Mouse (Mus musculus) embryo, embryonic 9.5 days (tissue): ENCODE measurements around the gene Gatb.
"Not testable (repeated sequence)": the region's sequence is repeated elsewhere in the genome, so short reads cannot be mapped to it uniquely, and the experiment has no call there.

Experiments used
- DNase-seq: peaks from one replicate; pipeline ENCODE4 v3.0.0-alpha.2; 2017; ENCODE audit errors: extremely low spot score

Gene Gatb

GRCm38 (mm10) chr3:85573864-85574830 lies at the start of gene Gatb:
Gene Gatb (plus strand): TSS chr3:85574119.
- DNase-seq, result peak; percentile 93

GRCm38 (mm10) chr3:85530601-85531161 lies 43.2 kb upstream of the Gatb start:
- DNase-seq, result no peak

- DNase-seq, result no peak
These were observed 41.5 kb upstream of the Gatb start for GRCm38 (mm10) chr3:85532376-85532775.

DNA sequence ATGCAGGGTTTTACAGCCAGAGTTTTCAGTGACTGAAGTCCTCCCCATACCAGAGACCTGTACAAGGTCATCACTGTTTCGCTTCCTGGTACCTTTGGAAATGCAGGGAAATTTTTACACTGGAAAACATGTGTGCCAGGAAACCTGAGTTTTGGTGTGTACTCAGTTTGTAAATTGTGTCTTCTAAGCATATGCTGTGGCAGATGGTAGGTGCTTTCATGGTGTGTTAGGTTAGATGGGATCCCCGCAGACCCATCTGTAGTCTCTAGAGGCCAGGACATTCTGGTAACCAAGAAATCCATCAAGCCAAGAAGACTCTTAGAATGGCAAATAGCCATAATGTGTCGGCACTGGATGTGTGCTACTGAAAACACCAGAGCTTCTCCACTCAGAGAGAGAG lies 38.9 kb upstream of the Gatb start:
- DNase-seq, result no peak

- DNase-seq, result no peak
These were observed 38.0 kb upstream of the Gatb start for GRCm38 (mm10) chr3:85535621-85536520.

- no peak for DNase-seq
These were observed 31.2 kb upstream of the Gatb start for GRCm38 (mm10) chr3:85542765-85543164.

GRCm38 (mm10) chr3:85543652-85544051 lies 30.3 kb upstream of the Gatb start:
- DNase-seq, result peak; percentile 10

- DNase-seq, result no peak
These were observed 23.6 kb upstream of the Gatb start for GRCm38 (mm10) chr3:85550312-85550711.

GRCm38 (mm10) chr3:85551352-85551751 lies 22.6 kb upstream of the Gatb start:
- no peak for DNase-seq

DNA sequence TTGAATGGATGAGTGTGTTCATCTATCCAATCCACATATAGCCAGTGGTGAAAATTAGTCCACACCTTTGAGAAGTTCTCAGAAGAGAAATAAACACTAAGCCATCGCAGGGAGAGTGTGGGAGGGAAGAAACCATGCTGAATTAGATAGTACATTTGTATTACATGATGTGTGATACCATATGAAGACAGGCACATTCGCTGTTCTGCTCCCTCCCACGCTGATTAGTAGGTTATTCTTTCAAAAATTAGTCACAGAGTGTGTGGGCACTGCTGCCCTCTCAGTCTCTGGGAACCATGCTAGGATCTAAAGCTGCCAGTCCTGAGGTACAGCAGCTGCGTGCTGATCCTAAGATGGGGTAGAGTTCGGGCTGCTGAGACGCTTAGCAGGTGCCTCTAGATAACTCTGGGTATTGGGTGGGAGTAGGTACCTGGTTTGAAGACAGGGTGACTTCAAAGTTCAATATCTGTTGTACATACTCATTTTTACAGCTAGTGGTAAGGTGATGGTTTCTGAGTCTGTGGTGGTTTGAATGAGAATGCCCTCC lies 20.1 kb upstream of the Gatb start:
- DNase-seq, result no peak

GRCm38 (mm10) chr3:85564603-85565002 lies 9.3 kb upstream of the Gatb start:
- DNase-seq, result no peak

- peak; percentile 54 for DNase-seq
These were observed 2.6 kb upstream of the Gatb start for GRCm38 (mm10) chr3:85571276-85571675.

GRCm38 (mm10) chr3:85572502-85572901 lies 1.4 kb upstream of the Gatb start:
- DNase-seq, result not testable (repeated sequence)

DNA sequence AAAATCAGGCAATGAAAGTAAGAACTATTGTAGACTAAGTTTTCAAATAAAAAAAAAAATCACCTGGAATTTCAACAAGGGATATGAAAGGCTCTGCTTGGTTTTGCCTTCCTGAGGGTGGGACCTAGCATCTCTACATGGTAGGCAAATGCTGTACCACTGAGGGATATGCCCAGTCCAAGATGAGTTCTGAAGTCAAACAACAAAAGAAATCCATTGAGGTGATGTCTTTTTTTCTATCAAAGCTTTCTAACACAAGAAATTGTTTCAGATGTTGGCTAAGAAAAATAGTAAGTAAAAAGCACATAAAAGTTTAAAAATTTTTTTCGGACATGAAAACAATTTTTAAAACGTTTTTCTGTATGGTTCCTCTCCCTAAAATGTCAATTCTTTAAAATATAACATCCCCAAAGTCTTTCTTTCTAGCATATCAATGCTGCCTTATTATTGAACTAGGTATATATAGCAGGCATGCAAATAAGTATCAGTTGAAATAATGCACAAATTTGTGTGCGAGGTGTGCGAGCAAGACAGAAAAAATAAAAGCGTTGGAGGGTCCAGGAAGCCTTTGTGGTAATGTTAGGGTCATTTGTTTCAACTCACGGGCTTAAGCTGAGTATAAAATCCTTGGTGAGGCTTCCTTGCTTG lies 579 bp upstream of the Gatb start:
- DNase-seq, result no peak

DNA sequence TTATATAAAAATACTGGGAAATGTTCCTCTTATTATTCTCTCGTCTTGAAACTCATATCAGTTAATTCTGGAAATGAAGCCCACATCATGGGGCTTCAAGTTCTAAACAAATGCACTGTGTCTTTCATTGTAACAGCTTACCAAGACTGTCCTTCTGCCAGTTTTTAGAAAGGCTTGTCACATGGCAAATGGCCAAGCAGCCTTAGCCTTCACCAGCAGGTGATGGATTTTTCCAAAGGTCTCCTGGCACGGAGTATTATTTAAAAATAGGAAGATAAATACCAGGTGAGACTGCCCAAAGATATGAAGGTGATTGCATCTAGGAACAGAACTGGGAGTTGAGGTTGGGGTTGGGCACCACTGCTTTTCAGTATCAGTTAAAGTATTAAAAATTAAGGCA lies 8.8 kb downstream of the Gatb start:
- no peak for DNase-seq

GRCm38 (mm10) chr3:85583194-85583593 lies 9.3 kb downstream of the Gatb start:
- no peak for DNase-seq

GRCm38 (mm10) chr3:85584966-85585365 lies 11.0 kb downstream of the Gatb start:
- DNase-seq, result no peak

DNA sequence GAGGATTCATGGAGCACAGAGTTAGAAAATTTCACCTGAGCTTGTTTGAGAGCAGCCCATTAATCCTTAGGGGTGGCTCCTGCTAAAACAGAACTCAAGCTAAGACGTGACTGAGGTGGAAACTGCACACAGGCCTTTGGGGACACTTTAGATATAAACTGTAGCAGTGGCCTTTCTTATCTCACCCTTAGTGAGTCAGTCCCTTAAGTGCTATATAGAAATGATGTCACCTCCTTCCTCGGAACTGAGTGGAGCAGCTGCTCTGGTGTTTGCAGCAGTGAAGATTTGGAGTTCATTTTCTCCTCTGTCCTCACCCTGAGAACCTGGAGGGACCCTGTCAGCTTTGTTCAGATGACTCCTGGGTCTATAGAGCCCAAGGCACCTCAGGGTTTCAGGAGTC lies 14.8 kb downstream of the Gatb start:
- DNase-seq, result no peak

DNA sequence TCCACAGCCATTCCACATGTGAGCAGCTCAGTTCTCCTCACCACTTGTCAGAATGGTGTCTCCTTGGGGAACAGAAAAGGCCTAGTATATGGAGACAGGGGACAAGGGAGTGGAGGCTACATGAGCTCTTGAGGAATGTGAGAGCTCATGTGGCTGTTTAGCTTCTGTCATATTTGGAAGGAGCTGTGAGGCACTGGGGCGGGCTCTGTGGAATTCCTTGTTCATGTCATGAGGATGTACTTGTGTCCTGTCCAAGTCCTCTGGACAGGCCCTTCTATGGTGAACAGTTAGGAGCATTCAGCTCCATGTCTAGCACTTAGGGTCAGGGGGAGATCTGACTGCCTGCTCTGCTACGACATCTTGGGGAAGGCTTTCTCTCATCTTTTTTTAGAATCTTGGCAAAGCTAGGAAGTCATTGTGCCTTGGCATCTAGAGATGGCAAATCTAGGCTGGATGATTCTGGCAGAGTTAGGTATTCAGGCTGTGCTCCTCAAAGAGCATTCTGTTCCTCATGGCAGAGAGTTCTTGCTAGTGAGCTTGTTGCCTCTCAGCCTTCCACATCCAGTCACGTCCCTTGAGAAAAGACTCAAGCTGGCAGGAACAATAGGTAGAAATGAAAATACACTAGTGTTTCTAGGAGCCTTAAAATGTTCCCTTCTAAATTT lies 16.3 kb downstream of the Gatb start:
- DNase-seq, result no peak

- DNase-seq, result no peak
These were observed 18.1 kb downstream of the Gatb start for GRCm38 (mm10) chr3:85592067-85592466.
